Mouse (Mus musculus) liver, embryonic 14.5 days (tissue): ENCODE results near the gene Pi4ka. TPM values are rescaled to one million over a fixed set of nuclear protein-coding genes. Genes with fewer than 3 reads are reported as not detected.
"Not testable (repeated sequence)": the region's sequence is repeated elsewhere in the genome, so short reads cannot be mapped to it uniquely, and the experiment has no call there.

Experiments
- ATAC-seq: fragments of 200-750 bp; cut with Nextera tagmentation; 2 replicates; pipeline ENCODE4 v1.8.0; 2017; ENCODE audit warnings: moderate number of reproducible peaks, mild to moderate bottlenecking, moderate library complexity; ENCODE audit not compliant: insufficient read depth
- DNase-seq, 3 experiments: peaks; one replicate each; pipeline ENCODE4 v3.0.0-alpha.2; 2012 to 2013; ENCODE audit warnings: low read depth in 3 of 3, low spot score in 3 of 3
- H3K27ac ChIP-seq: fragments of 300-500 bp; sonication (generic); 2 replicates; pipeline ENCODE4 v1.5.1; 2014; ENCODE audit warnings: moderate library complexity, mild to moderate bottlenecking, control low read depth, inconsistent platforms
- H3K27me3 ChIP-seq: fragments of 300-500 bp; sonication (generic); 2 replicates; pipeline ENCODE4 v1.6.1; 2014; ENCODE audit warnings: mild to moderate bottlenecking, low read length, moderate library complexity; ENCODE audit not compliant: control insufficient read depth, insufficient read depth
- H3K36me3 ChIP-seq: fragments of 300-500 bp; sonication (generic); replicated peaks from 2 replicates; pipeline ENCODE4 v1.6.1; 2014; ENCODE audit warnings: low read depth; ENCODE audit not compliant: control insufficient read depth, insufficient read depth
- H3K4me1 ChIP-seq, 2 experiments: fragments of 200-500 bp in 1 of 2; fragments of 300-500 bp in 1 of 2; sonication (generic) in 1 of 2; replicated peaks; 2 replicates each; pipeline ENCODE4 v1.6.1; 2012 to 2014; ENCODE audit warnings: antibody characterized with exemption in 1 of 2, inconsistent platforms in 1 of 2, low read length in 1 of 2; ENCODE audit not compliant: control insufficient read depth in 2 of 2, insufficient read depth in 2 of 2
- H3K4me2 ChIP-seq: fragments of 300-500 bp; sonication (generic); 2 replicates; pipeline ENCODE4 v1.6.1; 2014; ENCODE audit warnings: low read depth, mild to moderate bottlenecking, control low read depth, moderate library complexity
- H3K4me3 ChIP-seq, 2 experiments: fragments of 200-500 bp in 1 of 2; fragments of 300-500 bp in 1 of 2; sonication (generic) in 1 of 2; 2 replicates each; pipeline ENCODE4 v1.5.1; 2012 to 2014; ENCODE audit warnings: low read depth in 2 of 2, low read length in 2 of 2, mild to moderate bottlenecking in 2 of 2, control low read depth in 1 of 2, inconsistent platforms in 1 of 2, moderate library complexity in 1 of 2; ENCODE audit not compliant: insufficient read depth in 1 of 2
- H3K9ac ChIP-seq: fragments of 300-500 bp; sonication (generic); replicated peaks from 2 replicates; pipeline ENCODE4 v1.6.1; 2014; ENCODE audit warnings: mild to moderate bottlenecking, control low read depth, moderate library complexity
- H3K9me3 ChIP-seq: fragments of 300-500 bp; sonication (generic); 2 replicates; pipeline ENCODE4 v1.6.1; 2016; ENCODE audit warnings: low read length, mixed read lengths; ENCODE audit not compliant: control insufficient read depth
- CTCF ChIP-seq: IDR thresholded peaks from 2 replicates; pipeline ENCODE4 v1.5.1; 2016; ENCODE audit warnings: antibody characterized with exemption, low read depth, control low read depth
- EP300 ChIP-seq: IDR thresholded peaks from 2 replicates; pipeline ENCODE4 v1.6.1; 2016; ENCODE audit warnings: antibody characterized with exemption, low read depth
- WGBS: fragments of 180-500 bp; shearing (Covaris S2); extraction: QIAGEN DNeasy Blood & Tissue Kit; methylation state at CpG from one replicate; pipeline ENCODE4 v1.1.7; 2014; ENCODE audit not compliant: insufficient replicate concordance; 5-methylcytosine and 5-hydroxymethylcytosine counted together
- polyA plus RNA-seq, 2 experiments: library from polyadenylated mRNA; depleted of rRNA in 1 of 2; stranded (reverse) in 1 of 2; unstranded in 1 of 2; fragments of >200 nt; fragmentation: Nextera tagmentation in 1 of 2; extraction: Ambion mirVana in 1 of 2; gene quantifications; 2 replicates each; pipeline versions ENCODE4 v1.2.1 to v1.2.3; 2012 to 2014

Gene Pi4ka
- polyA plus RNA-seq, 2 experiments, result 13.7 to 19.0 TPM

DNA sequence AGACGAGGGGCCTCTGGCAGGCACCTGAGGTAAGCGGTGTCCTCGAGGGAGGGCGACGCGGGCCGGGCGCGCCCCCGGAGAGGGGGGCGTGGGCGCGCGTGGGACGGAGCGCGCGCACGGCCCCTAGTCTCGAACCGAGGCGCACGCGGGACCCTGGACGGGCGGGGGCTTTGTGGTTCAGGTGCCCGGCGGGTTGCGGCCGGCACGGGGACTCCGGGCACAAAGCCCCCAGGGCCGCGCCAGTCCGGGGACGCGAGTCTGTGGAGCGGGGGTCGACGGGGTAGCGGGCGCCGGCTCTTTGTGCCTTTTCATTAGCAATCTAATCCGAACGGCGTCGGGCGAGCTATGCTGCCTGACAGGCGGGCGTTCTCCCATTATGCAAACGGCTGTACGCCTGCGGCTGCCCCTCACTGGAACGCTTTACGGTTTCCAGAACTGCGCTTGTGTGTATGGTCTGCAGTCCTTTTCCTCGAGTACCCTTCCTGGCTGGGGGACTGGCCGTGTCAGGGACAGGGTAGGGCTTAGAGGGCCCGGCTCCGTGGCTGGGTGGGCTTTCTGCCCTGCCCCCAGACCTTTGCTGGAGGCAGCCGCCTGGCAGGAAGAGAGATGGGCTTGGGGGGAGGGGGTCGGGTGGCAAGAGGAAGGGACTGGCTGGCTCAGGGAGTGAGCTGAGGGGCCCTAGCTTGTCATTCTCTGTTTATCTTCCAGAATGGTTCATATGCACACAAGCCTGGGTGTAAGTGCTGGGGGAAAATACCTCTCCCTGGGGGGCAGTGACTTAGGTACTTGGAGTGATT is 172.2 kb downstream of the Pi4ka start:
- H3K4me2 ChIP-seq, result peak overlapping the region; percentile 88
- H3K9ac ChIP-seq, result peak overlapping the region; percentile 87
- H3K4me3 ChIP-seq, result peak overlapping the region; percentile 69 to 86
- peak overlapping the region; percentile 46 for H3K27ac ChIP-seq
- no peak for TF ChIP-seq EP300
- no peak for TF ChIP-seq CTCF
- no peaks in the 10 kb centered on the region for H3K27me3 ChIP-seq
- peaks cover 27 to 38% of the 10 kb centered on the region in 2 experiments for H3K4me1 ChIP-seq
- H3K36me3 ChIP-seq, result no peaks in the 10 kb centered on the region
- no peaks in the 10 kb centered on the region for H3K9me3 ChIP-seq
- under 1% methylated on average over 45 of the region's 62 CpGs for WGBS
- DNase-seq (no peak), ATAC-seq (peak; percentile 42; the same call in 1 of the 2 replicates)

DNA sequence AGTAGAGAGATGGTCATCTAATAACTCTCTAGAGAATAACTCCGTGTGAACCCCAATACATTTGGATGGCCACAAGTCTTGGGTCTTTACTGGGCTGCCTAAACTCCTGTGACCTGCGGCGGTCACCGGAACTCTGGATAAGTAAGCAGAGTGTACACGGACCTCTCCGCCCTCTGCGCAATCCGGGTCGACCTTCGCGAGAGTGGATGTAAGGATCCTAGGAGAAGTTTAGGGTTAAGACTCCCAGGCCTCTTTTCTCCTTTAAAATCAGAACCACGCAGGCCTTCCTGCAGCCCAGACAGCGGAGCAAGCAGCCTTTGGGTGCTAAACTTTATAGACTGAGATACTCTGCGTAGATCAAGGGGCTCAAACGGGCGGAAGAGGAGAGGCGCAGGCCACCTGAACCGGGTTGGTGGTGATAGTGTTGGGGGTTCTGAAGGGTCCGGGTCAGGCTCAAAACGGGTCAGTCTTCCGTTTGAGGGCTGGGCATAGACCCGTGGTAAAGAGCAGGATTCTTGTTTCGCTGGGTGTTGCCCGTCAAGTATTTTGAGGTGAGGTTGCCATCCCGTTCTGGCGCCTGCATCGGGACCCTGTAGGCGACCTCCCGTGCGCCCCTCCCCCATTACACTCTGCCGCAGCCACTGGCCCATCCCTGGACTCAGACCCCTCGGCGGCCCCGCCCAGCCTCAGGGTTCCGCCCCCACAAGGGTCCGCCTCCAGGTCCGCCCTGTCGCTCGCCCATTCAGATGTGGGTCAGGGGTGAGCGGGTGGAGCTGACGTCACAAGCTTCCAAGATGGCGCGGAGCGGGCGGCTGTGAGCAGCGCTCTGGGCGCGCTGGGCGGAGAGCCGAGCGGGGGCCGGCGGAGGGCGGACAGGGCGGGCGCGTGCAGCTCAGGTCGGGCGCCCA is 173.1 kb downstream of the Pi4ka start, which contains the start of gene Hic2:
Gene Hic2, plus strand, starts transcription at position 779 of the 908 bp plus-strand sequence.
- Histone ChIP-seq H3K4me2 (peak within 1 kb of the TSS; percentile 88), H3K36me3 (no peaks in the 10 kb centered on the region), H3K27me3 (no peaks in the 10 kb centered on the region), H3K4me1 (peaks cover 20 to 30% of the 10 kb centered on the region in 2 experiments), H3K9me3 (no peaks in the 10 kb centered on the region), H3K27ac (peak within 1 kb of the TSS; percentile 46), H3K4me3 (peak within 1 kb of the TSS; percentile 69 to 86), H3K9ac (peak within 1 kb of the TSS; percentile 87)
- 0 out of 2 replicates have a peak, but pooled peaks have one; percentile 15 for TF ChIP-seq EP300
- TF ChIP-seq CTCF, result no peak
- DNase-seq (peak; percentile 74 to 78 (median 77)), ATAC-seq (peak; percentile 89)
- 4% methylated on average over 57 of the region's 59 CpGs for WGBS

GRCm38 (mm10) chr16:17231523-17231922 is 174.6 kb downstream of the Pi4ka start:
- peaks cover 10 to 19% of the 10 kb centered on the region in 2 experiments for H3K4me1 ChIP-seq
- not testable (repeated sequence) for ATAC-seq, H3K36me3 ChIP-seq, H3K4me2 ChIP-seq, H3K9ac ChIP-seq, H3K27me3 ChIP-seq, DNase-seq, H3K4me3 ChIP-seq, H3K27ac ChIP-seq, H3K9me3 ChIP-seq
- 72% methylated on average over 2 of the region's 2 CpGs for WGBS

Other genes with a start within 250 kb of the Pi4ka start
- 34.6 and 65.1 TPM in 2 replicates for gene Ube2l3, start 203.7 kb downstream of the Pi4ka start, polyA plus RNA-seq (2012; rRNA removed)
- gene Ube2l3, start 203.7 kb downstream of the Pi4ka start, polyA plus RNA-seq (2014; fragmentation: Nextera tagmentation; extraction: Ambion mirVana), result 208 and 218 TPM in 2 replicates
- 0.01 and 0.03 TPM in 2 replicates for gene Rimbp3, start 197.7 kb downstream of the Pi4ka start, polyA plus RNA-seq (2012; rRNA removed)
- gene Rimbp3, start 197.7 kb downstream of the Pi4ka start, polyA plus RNA-seq (2014; fragmentation: Nextera tagmentation; extraction: Ambion mirVana), result 0.05 and 0.06 TPM in 2 replicates
- gene Hic2, start 172.7 kb downstream of the Pi4ka start, polyA plus RNA-seq (2012; rRNA removed), result 2.0 and 2.2 TPM in 2 replicates
- 2.0 TPM in 2 replicates for gene Hic2, start 172.7 kb downstream of the Pi4ka start, polyA plus RNA-seq (2014; fragmentation: Nextera tagmentation; extraction: Ambion mirVana)
- 2.9 and 4.3 TPM in 2 replicates for gene Tmem191c, start 130.2 kb downstream of the Pi4ka start, polyA plus RNA-seq (2012; rRNA removed)
- 1.6 TPM in 2 replicates for gene Tmem191c, start 130.2 kb downstream of the Pi4ka start, polyA plus RNA-seq (2014; fragmentation: Nextera tagmentation; extraction: Ambion mirVana)
- 101 and 113 TPM in 2 replicates for gene Serpind1, start 74.9 kb downstream of the Pi4ka start, polyA plus RNA-seq (2012; rRNA removed)
- 154 and 169 TPM in 2 replicates for gene Serpind1, start 74.9 kb downstream of the Pi4ka start, polyA plus RNA-seq (2014; fragmentation: Nextera tagmentation; extraction: Ambion mirVana)
- 3.1 and 4.3 TPM in 2 replicates for gene Snap29, start 328 bp downstream of the Pi4ka start, polyA plus RNA-seq (2012; rRNA removed)
- gene Snap29, start 328 bp downstream of the Pi4ka start, polyA plus RNA-seq (2014; fragmentation: Nextera tagmentation; extraction: Ambion mirVana), result 4.5 and 4.9 TPM in 2 replicates
- 6.8 and 8.0 TPM in 2 replicates for gene Crkl, start 45.7 kb upstream of the Pi4ka start, polyA plus RNA-seq (2012; rRNA removed)
- gene Crkl, start 45.7 kb upstream of the Pi4ka start, polyA plus RNA-seq (2014; fragmentation: Nextera tagmentation; extraction: Ambion mirVana), result 18.8 and 25.0 TPM in 2 replicates
- 0.67 and 1.3 TPM in 2 replicates for gene Aifm3, start 83.3 kb upstream of the Pi4ka start, polyA plus RNA-seq (2012; rRNA removed)
- gene Aifm3, start 83.3 kb upstream of the Pi4ka start, polyA plus RNA-seq (2014; fragmentation: Nextera tagmentation; extraction: Ambion mirVana), result 0.53 and 0.99 TPM in 2 replicates
- 32.0 and 32.5 TPM in 2 replicates for gene Lztr1, start 102.4 kb upstream of the Pi4ka start, polyA plus RNA-seq (2012; rRNA removed)
- 15.5 and 17.2 TPM in 2 replicates for gene Lztr1, start 102.4 kb upstream of the Pi4ka start, polyA plus RNA-seq (2014; fragmentation: Nextera tagmentation; extraction: Ambion mirVana)
- gene Thap7, start 124.8 kb upstream of the Pi4ka start, polyA plus RNA-seq (2012; rRNA removed), result 20.4 and 21.8 TPM in 2 replicates
- 19.7 and 24.5 TPM in 2 replicates for gene Thap7, start 124.8 kb upstream of the Pi4ka start, polyA plus RNA-seq (2014; fragmentation: Nextera tagmentation; extraction: Ambion mirVana)
- gene Lrrc74b, start 154.9 kb upstream of the Pi4ka start, polyA plus RNA-seq (2012; rRNA removed), result 0.02 TPM in 1 of 2 replicates, not detected in the other
- gene Lrrc74b, start 154.9 kb upstream of the Pi4ka start, polyA plus RNA-seq (2014; fragmentation: Nextera tagmentation; extraction: Ambion mirVana), result 0.06 TPM in 1 of 2 replicates, not detected in the other
- 0.05 and 0.06 TPM in 2 replicates for gene P2rx6, start 155.6 kb upstream of the Pi4ka start, polyA plus RNA-seq (2012; rRNA removed)
- gene P2rx6, start 155.6 kb upstream of the Pi4ka start, polyA plus RNA-seq (2014; fragmentation: Nextera tagmentation; extraction: Ambion mirVana), result 0.13 TPM in 1 of 2 replicates, not detected in the other
- 1.1 and 2.0 TPM in 2 replicates for gene Slc7a4, start 176.9 kb upstream of the Pi4ka start, polyA plus RNA-seq (2012; rRNA removed)
- 1.3 and 1.8 TPM in 2 replicates for gene Slc7a4, start 176.9 kb upstream of the Pi4ka start, polyA plus RNA-seq (2014; fragmentation: Nextera tagmentation; extraction: Ambion mirVana)
- gene Smpd4, start 213.0 kb upstream of the Pi4ka start, polyA plus RNA-seq (2012; rRNA removed), result 28.8 and 33.7 TPM in 2 replicates
- 18.8 and 21.7 TPM in 2 replicates for gene Smpd4, start 213.0 kb upstream of the Pi4ka start, polyA plus RNA-seq (2014; fragmentation: Nextera tagmentation; extraction: Ambion mirVana)
- 1.6 and 2.5 TPM in 2 replicates for gene Ccdc74a, start 240.2 kb upstream of the Pi4ka start, polyA plus RNA-seq (2012; rRNA removed)
- 2.6 and 3.4 TPM in 2 replicates for gene Ccdc74a, start 240.2 kb upstream of the Pi4ka start, polyA plus RNA-seq (2014; fragmentation: Nextera tagmentation; extraction: Ambion mirVana)